Mouse (Mus musculus): ENCODE measurements around the gene Cx3cl1.

The Cx3cl1 gene

GRCm38 (mm10) chr8:94771941-94772670, at the start of gene Cx3cl1:
TSS of gene Cx3cl1 (plus strand) at chr8:94772009.
- DNase-seq (ENCODE audit: low spot score in 2 of 2), result peak; percentile 50 to 79

GRCm38 (mm10) chr8:94725998-94726397, 45.8 kb upstream of the Cx3cl1 start:
- DNase-seq (ENCODE audit: low spot score in 2 of 2), result no peak

- no peak for DNase-seq (ENCODE audit: low spot score in 2 of 2)
Observed at GRCm38 (mm10) chr8:94729301-94729700, 42.5 kb upstream of the Cx3cl1 start.

- DNase-seq (ENCODE audit: low spot score in 2 of 2), result no peak
Observed at GRCm38 (mm10) chr8:94733821-94734465, 37.9 kb upstream of the Cx3cl1 start.

- DNase-seq (ENCODE audit: low spot score in 2 of 2), result no peak
Observed at GRCm38 (mm10) chr8:94734735-94735350, 37.0 kb upstream of the Cx3cl1 start.

- no peak for DNase-seq (ENCODE audit: low spot score in 2 of 2)
Observed at GRCm38 (mm10) chr8:94735426-94736094, 36.2 kb upstream of the Cx3cl1 start.

- DNase-seq (ENCODE audit: low spot score in 2 of 2), result no peak
Observed at GRCm38 (mm10) chr8:94739829-94740228, 32.0 kb upstream of the Cx3cl1 start.

- no peak for DNase-seq (ENCODE audit: low spot score in 2 of 2)
Observed at GRCm38 (mm10) chr8:94740591-94740990, 31.2 kb upstream of the Cx3cl1 start.

GRCm38 (mm10) chr8:94741726-94742125, 30.1 kb upstream of the Cx3cl1 start:
- no peak for DNase-seq (ENCODE audit: low spot score in 2 of 2)

- no peak for DNase-seq (ENCODE audit: low spot score in 2 of 2)
Observed at GRCm38 (mm10) chr8:94744484-94744883, 27.3 kb upstream of the Cx3cl1 start.

GRCm38 (mm10) chr8:94744972-94745371, 26.8 kb upstream of the Cx3cl1 start:
- no peak for DNase-seq (ENCODE audit: low spot score in 2 of 2)

GRCm38 (mm10) chr8:94745476-94746184, 26.2 kb upstream of the Cx3cl1 start, which contains the start of gene Ccl22:
TSS of gene Ccl22 (plus strand) at chr8:94745590.
- no peak for DNase-seq (ENCODE audit: low spot score in 2 of 2)

GRCm38 (mm10) chr8:94746832-94747231, 25.0 kb upstream of the Cx3cl1 start:
- no peak for DNase-seq (ENCODE audit: low spot score in 2 of 2)

- no peak for DNase-seq (ENCODE audit: low spot score in 2 of 2)
Observed at GRCm38 (mm10) chr8:94748363-94748762, 23.4 kb upstream of the Cx3cl1 start.

- DNase-seq (ENCODE audit: low spot score in 2 of 2), result no peak
Observed at GRCm38 (mm10) chr8:94749942-94750341, 21.9 kb upstream of the Cx3cl1 start.

GRCm38 (mm10) chr8:94751023-94751849, 20.6 kb upstream of the Cx3cl1 start:
- no peak for DNase-seq (ENCODE audit: low spot score in 2 of 2)

GRCm38 (mm10) chr8:94754006-94754405, 17.8 kb upstream of the Cx3cl1 start:
- no peak for DNase-seq (ENCODE audit: low spot score in 2 of 2)

GRCm38 (mm10) chr8:94754486-94754885, 17.3 kb upstream of the Cx3cl1 start:
- no peak for DNase-seq (ENCODE audit: low spot score in 2 of 2)

GRCm38 (mm10) chr8:94767035-94767434, 4.8 kb upstream of the Cx3cl1 start:
- no peak for DNase-seq (ENCODE audit: low spot score in 2 of 2)

GRCm38 (mm10) chr8:94770945-94771344, 864 bp upstream of the Cx3cl1 start:
- peak; percentile 59 to 73 for DNase-seq (ENCODE audit: low spot score in 2 of 2)

GRCm38 (mm10) chr8:94773048-94773447, 1.2 kb downstream of the Cx3cl1 start:
- DNase-seq (ENCODE audit: low spot score in 2 of 2), result no peak
